Mouse (Mus musculus): ENCODE measurements around the gene 1700003F12Rik. TPM values are rescaled to one million over a fixed set of nuclear protein-coding genes. Genes with fewer than 3 reads are reported as not detected.

Gene 1700003F12Rik
- polyA plus RNA-seq, 1 experiment = 0.52 TPM

DNA sequence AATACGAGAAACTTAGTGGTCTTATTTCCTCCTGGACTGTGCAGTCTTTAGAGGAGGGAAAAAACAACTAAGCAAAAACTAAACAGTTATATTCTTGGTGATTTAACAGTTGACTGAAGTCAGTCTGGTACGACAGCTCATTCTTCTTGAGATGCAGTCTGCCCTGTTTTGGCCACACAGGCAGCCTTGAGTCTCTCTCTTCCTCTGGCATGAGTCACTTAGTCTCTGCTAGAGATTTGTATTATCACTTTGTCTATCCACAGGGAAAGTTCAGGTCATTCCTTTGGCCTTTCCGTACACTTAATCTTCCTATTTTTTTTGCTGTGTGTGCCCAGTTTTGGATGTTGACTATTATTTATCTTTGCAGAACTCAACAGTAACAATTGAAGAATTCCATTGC is 36.7 kb upstream of the 1700003F12Rik start:
- WGBS = 85% methylated on average over 3 of the region's 3 CpGs

DNA sequence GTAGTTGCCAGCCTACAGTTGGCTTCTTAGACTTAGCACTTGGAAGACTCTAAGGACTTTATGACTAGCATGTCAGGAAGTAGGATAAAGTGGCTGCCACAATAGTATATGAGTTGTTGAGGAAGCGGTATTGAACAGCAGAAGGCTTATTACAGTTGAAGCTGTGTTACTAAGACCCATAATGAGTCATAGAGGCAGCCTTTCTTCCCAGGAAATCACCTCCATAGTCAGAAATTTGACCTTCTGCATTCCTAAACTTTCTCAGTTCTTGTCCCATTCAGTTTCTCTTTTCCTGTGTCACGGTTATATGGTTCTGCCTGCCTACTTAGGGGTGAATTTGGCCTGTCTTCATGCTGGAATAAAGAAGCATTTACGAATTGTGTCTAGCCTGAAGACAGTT is 29.9 kb upstream of the 1700003F12Rik start:
- Histone ChIP-seq H3K27me3 (replicated peaks; ENCODE audit: control insufficient read depth, insufficient read depth, low read length) (no peaks in the 10 kb centered on the region), H3K36me3 (ENCODE audit: control insufficient read depth, insufficient read depth, low read length) (peaks cover 3% of the 10 kb centered on the region), H3K4me1 (ENCODE audit: control insufficient read depth, insufficient read depth, low read length) (peaks cover 3% of the 10 kb centered on the region; the same call in 1 of the 2 replicates), H3K27ac (ENCODE audit: insufficient read depth, low read depth, low read length) (peak overlapping the region; percentile 31; the same call in 1 of the 2 replicates), H3K4me3 (ENCODE audit: insufficient read depth, low read depth, low read length) (no peak overlapping the region)
- no peak for DNase-seq
- TF ChIP-seq POLR2A (IDR thresholded peaks at IDR 0.05; ENCODE audit: low read depth, low read length) (no peak), CTCF (conservative IDR thresholded peaks at IDR 0.05; ENCODE audit: insufficient read depth, insufficient read length, low read depth, low read length) (no peak)
- WGBS = 62% methylated on average over 3 of the region's 3 CpGs

More for the DNA sequence above, 36.7 kb upstream of the 1700003F12Rik start:
- TF ChIP-seq CTCF (conservative IDR thresholded peaks at IDR 0.05; ENCODE audit: insufficient read depth, insufficient read length, low read depth, low read length) (no peak), POLR2A (IDR thresholded peaks at IDR 0.05; ENCODE audit: low read depth, low read length) (no peak)
- Histone ChIP-seq H3K4me1 (ENCODE audit: control insufficient read depth, insufficient read depth, low read length) (peaks cover 3% of the 10 kb centered on the region; the same call in 1 of the 2 replicates), H3K27me3 (replicated peaks; ENCODE audit: control insufficient read depth, insufficient read depth, low read length) (no peaks in the 10 kb centered on the region), H3K27ac (ENCODE audit: insufficient read depth, low read depth, low read length) (no peak overlapping the region), H3K4me3 (ENCODE audit: insufficient read depth, low read depth, low read length) (no peak overlapping the region), H3K36me3 (ENCODE audit: control insufficient read depth, insufficient read depth, low read length) (peaks cover 3% of the 10 kb centered on the region; the same call in 1 of the 2 replicates)
- no peak for DNase-seq

DNA sequence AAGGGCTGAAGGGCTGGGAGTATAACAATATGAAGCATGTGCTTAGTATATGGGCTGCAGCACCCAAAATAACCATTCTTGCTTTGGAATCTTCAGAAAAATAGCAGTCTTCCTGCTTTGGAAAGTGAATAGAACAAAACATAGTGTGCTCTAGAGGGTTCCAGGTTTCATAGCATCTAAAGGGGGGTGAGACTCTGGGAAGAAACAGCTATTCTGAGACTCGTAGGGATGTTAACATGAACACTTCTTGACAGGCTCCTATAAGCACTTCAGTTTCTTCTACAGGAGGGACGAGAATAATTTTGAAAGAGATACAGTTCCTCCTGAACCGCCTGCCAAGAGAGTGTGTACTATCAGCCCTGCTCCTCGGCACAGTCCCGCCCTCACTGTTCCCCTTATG is 29.5 kb upstream of the 1700003F12Rik start:
- Histone ChIP-seq H3K4me3 (ENCODE audit: insufficient read depth, low read depth, low read length) (no peak overlapping the region), H3K36me3 (ENCODE audit: control insufficient read depth, insufficient read depth, low read length) (peaks cover 5% of the 10 kb centered on the region), H3K4me1 (ENCODE audit: control insufficient read depth, insufficient read depth, low read length) (peaks cover 3% of the 10 kb centered on the region; the same call in 1 of the 2 replicates), H3K27me3 (replicated peaks; ENCODE audit: control insufficient read depth, insufficient read depth, low read length) (no peaks in the 10 kb centered on the region), H3K27ac (ENCODE audit: insufficient read depth, low read depth, low read length) (no peak overlapping the region; the same call in 1 of the 2 replicates)
- 95% methylated on average over 5 of the region's 5 CpGs for WGBS
- TF ChIP-seq POLR2A (IDR thresholded peaks at IDR 0.05; ENCODE audit: low read depth, low read length) = no peak
- TF ChIP-seq CTCF (conservative IDR thresholded peaks at IDR 0.05; ENCODE audit: insufficient read depth, insufficient read length, low read depth, low read length) = no peak
- no peak for DNase-seq

DNA sequence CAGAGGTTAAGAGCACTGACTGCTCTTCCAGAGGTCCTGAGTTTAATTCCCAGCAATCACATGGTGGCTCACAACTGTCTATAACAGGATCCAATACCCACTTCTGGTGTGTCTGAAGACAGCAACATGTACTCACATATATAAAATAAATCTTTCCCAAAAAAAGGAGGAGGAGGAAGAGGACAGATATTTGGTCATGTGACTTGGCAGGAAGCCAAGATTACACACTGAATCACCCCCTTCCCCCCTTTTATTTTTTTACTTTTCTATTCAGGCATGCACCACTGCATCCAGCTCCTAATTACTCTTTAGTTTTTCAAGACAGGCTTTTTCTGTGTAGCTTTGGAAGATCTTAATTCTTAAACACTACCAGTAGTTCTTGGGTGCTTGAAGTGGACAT is 25.4 kb upstream of the 1700003F12Rik start:
- Histone ChIP-seq H3K4me1 (ENCODE audit: control insufficient read depth, insufficient read depth, low read length) (peaks cover 3% of the 10 kb centered on the region; the same call in 1 of the 2 replicates), H3K36me3 (ENCODE audit: control insufficient read depth, insufficient read depth, low read length) (peaks cover 10% of the 10 kb centered on the region), H3K4me3 (ENCODE audit: insufficient read depth, low read depth, low read length) (no peak overlapping the region), H3K27ac (ENCODE audit: insufficient read depth, low read depth, low read length) (no peak overlapping the region), H3K27me3 (replicated peaks; ENCODE audit: control insufficient read depth, insufficient read depth, low read length) (no peaks in the 10 kb centered on the region)
- DNase-seq = no peak
- TF ChIP-seq POLR2A (IDR thresholded peaks at IDR 0.05; ENCODE audit: low read depth, low read length) (no peak), CTCF (conservative IDR thresholded peaks at IDR 0.05; ENCODE audit: insufficient read depth, insufficient read length, low read depth, low read length) (no peak)

DNA sequence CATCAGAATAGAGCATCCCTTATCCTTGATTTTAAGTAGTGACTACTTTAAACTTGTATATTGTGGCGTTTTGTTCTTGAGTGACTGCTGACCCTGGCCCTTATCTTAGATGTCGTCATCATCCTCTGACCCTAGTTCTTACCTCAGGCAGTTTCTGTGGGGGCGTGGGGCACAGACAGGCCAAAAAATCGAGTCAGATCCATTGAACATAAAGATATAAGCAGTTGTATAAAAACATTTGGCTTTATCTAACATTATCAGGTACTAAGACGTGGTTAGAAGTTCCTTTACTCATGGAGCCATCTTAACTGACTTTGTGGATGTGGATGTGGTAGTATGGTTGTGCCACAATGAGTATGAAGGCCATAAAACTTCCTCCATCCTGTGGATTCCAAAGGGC is 24.6 kb upstream of the 1700003F12Rik start:
- Histone ChIP-seq H3K27ac (ENCODE audit: insufficient read depth, low read depth, low read length) (no peak overlapping the region), H3K36me3 (ENCODE audit: control insufficient read depth, insufficient read depth, low read length) (peaks cover 10% of the 10 kb centered on the region), H3K27me3 (replicated peaks; ENCODE audit: control insufficient read depth, insufficient read depth, low read length) (no peaks in the 10 kb centered on the region), H3K4me3 (ENCODE audit: insufficient read depth, low read depth, low read length) (no peak overlapping the region), H3K4me1 (ENCODE audit: control insufficient read depth, insufficient read depth, low read length) (no peaks in the 10 kb centered on the region)
- DNase-seq = no peak
- no peak for TF ChIP-seq POLR2A (IDR thresholded peaks at IDR 0.05; ENCODE audit: low read depth, low read length)
- no peak for TF ChIP-seq CTCF (conservative IDR thresholded peaks at IDR 0.05; ENCODE audit: insufficient read depth, insufficient read length, low read depth, low read length)
- WGBS = 91% methylated on average over 5 of the region's 5 CpGs

DNA sequence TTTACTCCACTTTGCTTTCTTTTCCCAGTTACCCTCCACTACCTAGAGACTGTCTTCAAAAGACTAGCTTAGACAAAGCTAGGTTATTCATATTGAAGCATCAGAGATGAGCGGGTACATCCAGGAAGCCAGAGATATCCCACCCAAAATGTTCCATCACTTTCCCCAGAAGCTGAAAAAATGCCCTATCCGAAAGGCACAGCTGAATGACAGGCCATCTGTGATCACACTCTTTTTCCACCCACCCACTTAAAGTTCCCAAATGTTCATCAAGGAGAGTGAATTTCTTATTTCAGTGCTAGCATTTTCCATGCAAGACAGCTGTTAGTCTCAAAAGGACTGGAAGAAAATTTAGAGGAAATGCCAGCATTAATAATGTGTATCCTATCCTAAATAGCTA is 21.6 kb upstream of the 1700003F12Rik start:
- WGBS = 97% methylated on average over 2 of the region's 2 CpGs
- Histone ChIP-seq H3K4me3 (ENCODE audit: insufficient read depth, low read depth, low read length) (no peak overlapping the region), H3K27ac (ENCODE audit: insufficient read depth, low read depth, low read length) (no peak overlapping the region), H3K36me3 (ENCODE audit: control insufficient read depth, insufficient read depth, low read length) (peaks cover 6% of the 10 kb centered on the region), H3K27me3 (replicated peaks; ENCODE audit: control insufficient read depth, insufficient read depth, low read length) (no peaks in the 10 kb centered on the region), H3K4me1 (ENCODE audit: control insufficient read depth, insufficient read depth, low read length) (no peaks in the 10 kb centered on the region)
- no peak for DNase-seq
- TF ChIP-seq POLR2A (IDR thresholded peaks at IDR 0.05; ENCODE audit: low read depth, low read length) (no peak), CTCF (conservative IDR thresholded peaks at IDR 0.05; ENCODE audit: insufficient read depth, insufficient read length, low read depth, low read length) (no peak)

DNA sequence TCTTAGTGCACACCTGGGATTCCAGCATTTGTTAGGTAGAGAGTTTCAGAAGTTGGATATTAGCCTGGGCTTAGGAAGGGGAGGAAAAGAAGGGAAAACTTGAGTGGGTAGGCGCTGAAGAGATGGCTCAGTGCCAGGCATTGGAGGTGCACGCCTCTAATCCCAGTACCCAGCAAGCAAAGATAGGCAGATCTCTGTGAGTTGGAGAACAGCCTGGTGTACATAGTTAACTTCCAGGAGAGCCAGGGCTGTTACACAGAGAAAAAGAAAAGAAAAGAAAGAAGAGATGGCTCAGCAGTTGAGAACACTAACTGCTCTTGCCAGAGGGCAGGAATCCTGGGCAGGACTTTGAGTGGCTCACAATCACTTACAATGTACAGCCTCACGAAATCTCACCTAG is 20.4 kb upstream of the 1700003F12Rik start:
- peaks cover 8% of the 10 kb centered on the region for H3K36me3 ChIP-seq (ENCODE audit: control insufficient read depth, insufficient read depth, low read length)
- no peak for TF ChIP-seq CTCF (conservative IDR thresholded peaks at IDR 0.05; ENCODE audit: insufficient read depth, insufficient read length, low read depth, low read length)
- no peak overlapping the region for H3K4me3 ChIP-seq (ENCODE audit: insufficient read depth, low read depth, low read length)
- H3K4me1 ChIP-seq (ENCODE audit: control insufficient read depth, insufficient read depth, low read length) = no peaks in the 10 kb centered on the region
- H3K27ac ChIP-seq (ENCODE audit: insufficient read depth, low read depth, low read length) = no peak overlapping the region
- no peak for DNase-seq
- no peaks in the 10 kb centered on the region for H3K27me3 ChIP-seq (replicated peaks; ENCODE audit: control insufficient read depth, insufficient read depth, low read length)
- 78% methylated on average over 3 of the region's 3 CpGs for WGBS
